Mouse (Mus musculus) left cerebral cortex, adult 2 months (tissue): Measurements from ENCODE around the gene Arhgap31. TPM values are rescaled to one million over a fixed set of nuclear protein-coding genes. Genes with fewer than 3 reads are reported as not detected.

Experiments
- DNase-seq, 2 experiments: peaks; one replicate each; pipeline ENCODE4 v3.0.0; 2021 to 2022; ENCODE audit warnings: low spot score in 2 of 2, mixed read lengths in 1 of 2; ENCODE audit errors: extremely low spot score in 1 of 2
- H3K27ac ChIP-seq: fragments of 200-600 bp; 2 replicates; pipeline ENCODE4 v1.8.1; 2022
- H3K4me3 ChIP-seq: fragments of 200-600 bp; 2 replicates; pipeline ENCODE4 v1.8.1; 2022
- CTCF ChIP-seq: fragments of 200-600 bp; IDR thresholded peaks from 2 replicates; pipeline ENCODE4 v1.8.1; 2022; ENCODE audit warnings: antibody characterized with exemption, mild to moderate bottlenecking, moderate library complexity
- intact Hi-C: fragments of 180-260 bp; cut with DNase I; formaldehyde crosslinking; loops from one replicate; pipeline ENCODE4 v1.15.1; 2025
- total RNA-seq, 2 experiments: library from RNA; stranded (reverse); gene quantifications; 2 replicates each; pipeline ENCODE4 v1.2.3; 2021

The Arhgap31 gene
- total RNA-seq, 2 experiments from 2014 or later = 19.1 to 20.6 TPM

DNA sequence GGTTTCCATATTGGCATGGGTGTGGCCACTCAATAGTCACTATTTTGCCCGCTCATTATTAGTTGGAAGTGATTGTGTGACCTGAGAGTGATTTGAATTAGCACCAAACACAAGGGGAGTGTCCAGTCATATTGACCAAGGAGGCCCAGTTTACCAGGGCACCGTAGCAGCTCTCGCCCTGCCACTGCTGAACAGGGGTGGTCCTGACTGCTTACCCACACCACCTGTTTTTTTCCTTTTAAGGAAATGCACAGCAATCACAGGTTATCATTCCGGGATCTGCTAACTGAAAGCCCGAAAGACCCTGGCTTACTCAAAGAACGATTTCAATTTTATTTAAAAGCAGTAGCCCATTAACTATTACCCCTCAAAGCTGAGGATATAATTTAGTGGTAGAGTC lies 35.9 kb downstream of the Arhgap31 start:
- intact Hi-C loops = no loop called here
- H3K27ac ChIP-seq = no peak overlapping the region
- TF ChIP-seq CTCF = no peak
- DNase-seq = no peak
- no peak overlapping the region for H3K4me3 ChIP-seq

DNA sequence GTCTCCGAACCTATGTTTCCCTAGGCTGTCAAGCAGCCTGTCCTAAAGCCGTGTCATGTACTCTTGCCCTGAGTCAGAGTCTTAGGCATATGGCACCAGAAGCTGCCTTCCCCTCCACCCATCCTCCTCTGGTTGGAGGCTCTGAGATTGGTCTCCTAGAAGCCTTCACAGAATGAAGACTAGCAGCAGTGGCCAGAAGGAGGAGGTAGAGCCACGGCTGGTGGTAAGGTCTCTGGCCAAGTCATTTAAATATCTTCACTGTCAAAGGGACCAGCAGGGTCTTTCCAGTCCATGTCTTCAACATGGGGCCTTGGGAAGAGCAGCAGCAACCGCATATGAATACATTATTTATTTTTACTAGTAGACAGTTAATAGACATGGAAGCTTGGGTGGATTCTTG lies 36.4 kb downstream of the Arhgap31 start:
- no peak for DNase-seq
- no peak overlapping the region for H3K27ac ChIP-seq
- intact Hi-C loops = no loop called here

DNA sequence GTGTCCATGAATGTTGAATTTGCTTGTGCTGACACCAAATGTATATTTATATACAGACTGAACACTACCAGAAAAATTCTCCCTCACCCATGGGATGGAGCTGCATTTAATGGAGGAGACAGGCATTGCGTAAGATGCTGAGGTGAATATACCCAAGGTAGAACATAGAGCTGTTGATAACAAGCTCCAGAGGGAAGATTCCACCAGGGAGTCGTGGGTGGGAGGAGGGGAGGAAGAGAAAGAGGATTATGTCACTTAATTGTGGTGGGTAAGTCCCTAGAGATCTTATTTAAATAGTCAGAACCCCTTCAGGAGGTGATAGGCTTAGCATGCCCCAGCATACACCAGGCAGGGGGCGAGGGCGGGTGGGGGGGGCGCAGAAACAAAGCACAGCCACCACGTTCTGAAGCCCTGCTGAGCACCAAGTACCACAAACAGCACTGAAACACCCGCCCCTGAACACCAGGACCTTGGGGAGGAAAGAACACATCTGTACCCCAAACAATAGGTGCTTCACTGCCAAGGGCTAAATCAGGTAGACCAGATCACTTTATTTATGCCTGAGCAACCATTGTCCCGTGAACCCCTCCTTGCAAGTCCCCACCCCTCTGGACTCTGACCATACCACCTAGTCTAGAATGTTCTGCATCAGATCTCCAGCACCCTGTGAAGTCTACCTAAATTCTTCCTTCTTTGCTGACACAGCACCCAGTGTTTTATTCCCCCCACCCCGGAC lies 37.3 kb downstream of the Arhgap31 start:
- intact Hi-C loops = no loop called here
- H3K27ac ChIP-seq = no peak overlapping the region
- DNase-seq = no peak
- TF ChIP-seq CTCF = no peak
- no peak overlapping the region for H3K4me3 ChIP-seq

More for the DNA sequence above, 36.4 kb downstream of the Arhgap31 start:
- no peak for TF ChIP-seq CTCF
- H3K4me3 ChIP-seq = no peak overlapping the region

DNA sequence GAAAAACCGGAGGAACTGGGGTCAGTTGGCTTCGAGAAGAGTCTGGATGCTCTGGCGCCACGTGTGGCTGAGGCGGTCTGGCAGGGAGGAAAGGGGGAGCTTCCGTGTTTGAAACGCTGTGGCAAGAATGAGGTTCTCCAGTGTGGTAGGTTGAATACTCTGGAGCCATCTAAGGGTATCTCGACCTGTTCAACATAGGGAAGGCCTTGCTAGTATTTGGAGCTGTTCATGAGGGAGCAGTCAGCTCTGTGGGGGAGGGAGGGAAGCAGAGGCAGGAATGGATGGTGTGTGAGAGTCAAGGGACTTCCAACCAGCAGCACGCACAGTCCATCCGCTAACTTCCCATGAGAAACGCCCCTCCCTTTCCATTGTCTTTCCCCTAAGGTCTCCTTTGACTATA lies 38.2 kb downstream of the Arhgap31 start:
- Histone ChIP-seq H3K4me3 (no peak overlapping the region), H3K27ac (no peak overlapping the region)
- intact Hi-C loops = no loop called here
- no peak for TF ChIP-seq CTCF
- no peak for DNase-seq

DNA sequence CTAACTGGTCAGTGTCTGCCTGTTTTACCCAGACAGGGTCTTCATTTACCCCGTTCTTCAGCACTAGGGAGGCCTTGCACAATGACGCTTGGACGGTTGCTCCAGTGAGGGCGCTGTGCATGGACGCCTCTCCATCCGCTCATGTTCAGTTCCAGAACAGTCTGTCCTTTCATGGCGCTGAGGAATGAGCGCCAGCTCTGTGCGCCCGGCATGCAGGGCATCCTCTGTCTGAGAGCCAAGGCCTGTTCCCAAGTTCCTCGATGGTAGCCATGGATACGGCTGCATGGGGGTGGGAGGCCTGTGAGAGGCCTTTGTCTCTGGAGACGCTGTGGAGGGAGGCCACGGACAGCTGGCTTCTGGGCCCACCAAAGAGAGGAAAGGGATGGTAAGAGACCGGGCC lies 39.6 kb downstream of the Arhgap31 start:
- Histone ChIP-seq H3K27ac (peak overlapping the region; percentile 26; the same call in 1 of the 2 replicates), H3K4me3 (no peak overlapping the region)
- peak; percentile 45 to 66 for DNase-seq
- TF ChIP-seq CTCF = no peak; the same call in 1 of the 2 replicates
- intact Hi-C loops = no loop called here

DNA sequence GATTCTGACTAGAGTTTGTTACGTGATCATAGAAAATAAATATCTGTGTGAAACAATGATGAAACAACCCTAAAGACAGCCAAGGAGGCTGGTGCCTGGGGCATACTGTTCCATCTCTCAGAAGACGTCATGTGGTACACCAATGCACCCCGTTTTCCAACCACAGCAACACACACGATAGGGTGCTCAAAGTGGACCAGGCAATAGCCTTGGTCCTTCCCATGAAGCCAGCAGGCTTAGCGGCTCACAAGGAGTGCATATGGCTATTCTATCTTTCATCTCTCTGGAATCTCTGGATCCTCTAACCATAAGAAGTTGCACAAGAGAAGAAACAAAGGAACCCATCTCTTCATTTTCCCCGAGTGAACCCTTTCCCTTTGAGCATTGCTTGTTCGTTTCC lies 40.1 kb downstream of the Arhgap31 start:
- Histone ChIP-seq H3K27ac (peak overlapping the region; percentile 26; the same call in 1 of the 2 replicates), H3K4me3 (no peak overlapping the region)
- no peak for TF ChIP-seq CTCF
- DNase-seq = no peak
- intact Hi-C loops = no loop called here

DNA sequence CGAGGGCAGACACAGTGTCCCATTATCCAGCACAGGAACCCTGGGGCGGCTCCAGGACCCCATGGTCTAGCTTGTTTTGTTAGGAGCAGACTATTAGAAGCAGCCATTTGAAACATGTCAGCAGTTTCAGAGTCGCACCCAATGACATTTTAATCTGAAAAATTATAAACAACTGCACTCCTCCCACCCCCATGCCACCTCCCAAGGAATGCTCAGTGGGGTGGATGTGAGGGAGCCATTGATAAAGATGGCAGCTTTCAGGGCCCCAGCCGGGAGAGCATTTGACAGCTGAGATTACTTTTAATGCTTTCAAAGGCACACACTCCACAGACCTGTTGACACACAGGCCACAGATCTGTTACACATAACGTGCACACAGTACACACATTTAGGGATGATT lies 40.7 kb downstream of the Arhgap31 start:
- intact Hi-C loops = no loop called here
- H3K27ac ChIP-seq = no peak overlapping the region
- TF ChIP-seq CTCF = no peak

DNA sequence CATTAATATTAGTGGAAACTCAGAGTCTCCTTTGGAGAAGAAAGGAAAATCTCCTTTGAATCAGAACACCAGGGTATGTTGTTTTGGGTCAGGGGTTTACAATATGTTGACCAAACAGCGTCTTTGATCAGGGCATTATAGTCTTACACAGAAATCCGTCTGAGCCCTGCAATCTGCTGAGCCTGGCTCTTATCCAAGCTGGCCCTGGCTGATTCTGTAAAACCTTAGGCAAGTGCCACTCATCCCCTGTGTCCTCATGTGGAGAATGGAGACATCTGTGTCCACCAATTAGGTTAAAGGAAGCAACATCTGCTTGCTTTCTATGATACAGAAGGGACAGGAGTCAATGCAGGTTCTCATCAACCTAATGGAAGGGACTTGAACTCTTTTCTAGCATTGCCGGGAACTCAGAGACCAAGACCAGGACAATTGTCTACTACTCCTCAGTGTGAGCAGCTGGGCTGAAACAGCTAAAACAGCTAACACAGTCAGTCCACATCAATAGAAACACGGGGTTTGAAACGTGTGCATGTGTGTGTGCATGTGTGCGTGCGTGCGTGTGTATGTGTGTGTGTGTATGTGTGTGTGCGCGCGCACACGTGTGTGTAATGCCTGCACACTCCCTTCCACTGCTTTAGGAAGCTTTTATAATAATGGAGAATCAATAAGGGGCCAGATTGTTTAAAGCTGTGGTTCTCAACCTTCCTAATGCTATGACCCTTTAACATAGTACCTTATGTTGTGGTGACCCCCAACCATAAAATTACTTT lies 42.3 kb downstream of the Arhgap31 start:
- TF ChIP-seq CTCF = no peak
- no peak for DNase-seq
- Histone ChIP-seq H3K4me3 (no peak overlapping the region), H3K27ac (no peak overlapping the region)
- intact Hi-C loops = no loop called here

More for the DNA sequence above, 40.7 kb downstream of the Arhgap31 start:
- DNase-seq = no peak
- no peak overlapping the region for H3K4me3 ChIP-seq

DNA sequence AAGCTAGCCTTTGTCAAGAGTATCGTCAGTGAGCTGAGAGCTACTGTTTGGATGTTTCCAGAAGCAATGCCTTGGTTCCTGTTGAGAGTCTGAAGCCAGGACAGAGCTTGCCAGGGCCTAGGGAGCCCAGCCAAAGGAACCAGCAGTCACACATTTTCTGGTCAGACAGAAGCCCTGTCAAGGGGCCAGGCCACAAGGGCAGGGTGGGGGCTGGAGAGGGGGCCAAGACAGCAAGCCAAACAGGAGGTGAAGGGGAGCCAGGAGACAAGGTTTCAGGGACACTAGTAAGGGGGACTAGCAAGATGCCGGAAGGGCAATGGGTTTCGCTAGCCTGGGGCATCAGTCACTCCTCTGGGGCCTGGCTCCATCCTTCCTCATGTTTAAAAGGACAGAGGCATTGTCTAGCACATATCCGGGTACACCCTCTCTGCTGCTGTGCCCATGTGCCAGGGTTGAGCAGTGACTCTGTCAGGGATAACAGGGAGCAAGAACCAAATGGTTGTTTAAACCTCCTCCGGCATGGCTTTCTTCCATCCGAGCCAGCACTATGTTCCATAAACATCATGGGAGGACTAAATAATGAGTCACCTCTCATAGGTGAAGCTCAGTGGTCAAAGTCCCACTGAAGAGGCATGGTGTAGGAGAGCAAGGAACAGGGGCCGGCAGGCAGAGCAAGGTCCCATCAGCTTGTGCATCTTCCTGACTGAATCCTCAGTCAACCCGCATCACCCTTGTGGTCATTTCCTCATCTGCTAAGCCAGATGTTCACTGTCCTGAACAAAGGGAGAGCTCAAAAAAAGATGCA lies 44.0 kb downstream of the Arhgap31 start:
- TF ChIP-seq CTCF = no peak
- no peak overlapping the region for H3K4me3 ChIP-seq
- intact Hi-C loops = no loop called here
- H3K27ac ChIP-seq = no peak overlapping the region
- no peak for DNase-seq

DNA sequence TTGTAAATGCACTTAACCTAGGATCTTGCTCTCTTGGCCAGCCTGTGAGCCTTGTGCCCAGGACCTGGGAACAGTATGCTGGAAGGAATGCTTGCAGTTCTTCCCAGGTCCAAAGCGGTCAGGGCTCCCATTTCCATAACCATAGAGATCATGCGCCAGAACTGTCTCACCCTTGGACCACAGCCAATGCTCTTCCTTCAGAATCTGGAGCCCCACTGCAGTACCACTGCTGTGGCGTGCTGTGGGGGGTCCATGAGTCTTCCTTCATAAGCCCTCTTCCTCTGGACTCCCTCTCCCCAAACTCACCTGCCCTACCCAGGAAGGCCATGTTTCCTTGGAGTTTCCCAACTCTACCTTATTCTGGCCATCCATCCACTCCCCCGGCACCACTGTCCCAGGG lies 46.6 kb downstream of the Arhgap31 start:
- no peak for DNase-seq
- no peak for TF ChIP-seq CTCF
- intact Hi-C loops = no loop called here
- no peak overlapping the region for H3K4me3 ChIP-seq
- H3K27ac ChIP-seq = no peak overlapping the region

DNA sequence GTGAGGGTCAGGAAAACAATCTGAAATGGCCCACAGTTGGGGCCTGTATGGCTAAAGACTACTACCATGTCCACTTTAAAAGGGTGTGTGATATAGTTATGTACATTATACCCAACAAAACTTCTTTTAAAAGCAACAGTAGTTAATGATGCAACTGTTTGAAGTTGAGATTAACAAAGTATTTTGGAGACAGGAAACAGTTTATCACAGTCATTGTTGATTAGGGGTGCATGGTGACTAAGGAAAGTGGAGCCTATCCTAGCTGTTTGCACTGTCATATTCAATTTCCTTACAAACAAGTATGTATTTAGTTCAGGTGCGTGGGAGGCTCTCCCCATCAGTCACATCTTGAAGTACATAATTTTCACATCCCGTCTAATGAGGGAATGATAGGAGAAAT lies 47.1 kb downstream of the Arhgap31 start:
- TF ChIP-seq CTCF = no peak
- no peak for DNase-seq
- intact Hi-C loops = no loop called here
- Histone ChIP-seq H3K4me3 (no peak overlapping the region), H3K27ac (no peak overlapping the region)

DNA sequence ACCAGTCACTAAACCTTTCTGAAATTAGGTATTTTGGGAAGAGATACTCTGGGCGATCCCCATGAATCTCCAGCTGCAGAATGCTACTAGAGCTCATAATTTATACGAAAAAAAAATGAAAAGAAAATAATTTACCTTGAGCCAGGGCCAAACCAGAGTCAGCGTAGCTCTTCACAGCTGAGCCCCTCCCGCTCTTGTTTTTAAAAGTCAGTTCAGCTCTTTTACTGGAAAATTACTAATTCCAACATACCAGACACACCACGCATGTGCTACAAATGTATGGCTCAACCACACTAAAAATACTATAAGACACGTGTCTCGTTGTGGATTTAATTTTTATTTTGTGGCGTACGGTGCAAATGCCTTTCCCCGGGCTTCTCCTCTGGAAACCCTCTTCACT lies 50.5 kb downstream of the Arhgap31 start:
- intact Hi-C loops = no loop called here

More for the DNA sequence above, 50.5 kb downstream of the Arhgap31 start:
- DNase-seq = no peak
- Histone ChIP-seq H3K27ac (no peak overlapping the region), H3K4me3 (no peak overlapping the region)
- no peak for TF ChIP-seq CTCF
